Mouse (Mus musculus) neural tube, embryonic 11.5 days (tissue): Measurements from ENCODE around the gene Hras. TPM values are rescaled to one million over a fixed set of nuclear protein-coding genes. Genes with fewer than 3 reads are reported as not detected.

Experiments
- ATAC-seq: fragments of 200-750 bp; cut with Nextera tagmentation; 2 replicates; pipeline ENCODE4 v1.8.0; 2017; ENCODE audit warnings: moderate number of reproducible peaks, mild to moderate bottlenecking, moderate TSS enrichment, moderate library complexity; ENCODE audit not compliant: insufficient read depth, low FRiP score, low TSS enrichment
- DNase-seq: peaks from one replicate; pipeline ENCODE4 v3.0.0-alpha.2; 2015; ENCODE audit warnings: low spot score
- H3K27ac ChIP-seq: fragments of 300-500 bp; sonication (generic); 2 replicates; pipeline ENCODE4 v1.5.1; 2014; ENCODE audit warnings: low read depth, mild to moderate bottlenecking, low read length
- H3K27me3 ChIP-seq: fragments of 300-500 bp; sonication (generic); 2 replicates; pipeline ENCODE4 v1.6.1; 2014; ENCODE audit warnings: mild to moderate bottlenecking, low read length, mixed read lengths; ENCODE audit not compliant: control insufficient read depth, insufficient read depth
- H3K36me3 ChIP-seq: fragments of 300-500 bp; sonication (generic); 2 replicates; pipeline ENCODE4 v1.6.1; 2014; ENCODE audit warnings: mild to moderate bottlenecking, low read length, moderate library complexity, mixed read lengths; ENCODE audit not compliant: control insufficient read depth, insufficient read depth
- H3K4me1 ChIP-seq: fragments of 300-500 bp; sonication (generic); 2 replicates; pipeline ENCODE4 v1.6.1; 2014; ENCODE audit warnings: low read length, mixed read lengths; ENCODE audit not compliant: control insufficient read depth, insufficient read depth
- H3K4me2 ChIP-seq: fragments of 300-500 bp; sonication (generic); 2 replicates; pipeline ENCODE4 v1.6.1; 2014; ENCODE audit warnings: low read depth, mild to moderate bottlenecking, moderate library complexity
- H3K4me3 ChIP-seq: fragments of 300-500 bp; sonication (generic); 2 replicates; pipeline ENCODE4 v1.5.1; 2014; ENCODE audit warnings: low read depth, low read length
- H3K9ac ChIP-seq: fragments of 300-500 bp; sonication (generic); 2 replicates; pipeline ENCODE4 v1.6.1; 2014; ENCODE audit warnings: mild to moderate bottlenecking, low read length
- H3K9me3 ChIP-seq: fragments of 300-500 bp; sonication (generic); 2 replicates; pipeline ENCODE4 v1.6.1; 2016; ENCODE audit warnings: low read length; ENCODE audit not compliant: control insufficient read depth
- WGBS: fragments of 180-500 bp; shearing (Covaris S2); extraction: QIAGEN DNeasy Blood & Tissue Kit; methylation state at CpG from one replicate; pipeline ENCODE4 v1.1.7; 2014; 5-methylcytosine and 5-hydroxymethylcytosine counted together
- polyA plus RNA-seq: library from polyadenylated mRNA; unstranded; fragments of >200 nt; fragmentation: Nextera tagmentation; extraction: Ambion mirVana; gene quantifications from 2 replicates; pipeline ENCODE4 v1.2.1, GENCODE M21; 2014

The Hras gene
- polyA plus RNA-seq, 1 experiment from 2014 or later, result 122 TPM

DNA sequence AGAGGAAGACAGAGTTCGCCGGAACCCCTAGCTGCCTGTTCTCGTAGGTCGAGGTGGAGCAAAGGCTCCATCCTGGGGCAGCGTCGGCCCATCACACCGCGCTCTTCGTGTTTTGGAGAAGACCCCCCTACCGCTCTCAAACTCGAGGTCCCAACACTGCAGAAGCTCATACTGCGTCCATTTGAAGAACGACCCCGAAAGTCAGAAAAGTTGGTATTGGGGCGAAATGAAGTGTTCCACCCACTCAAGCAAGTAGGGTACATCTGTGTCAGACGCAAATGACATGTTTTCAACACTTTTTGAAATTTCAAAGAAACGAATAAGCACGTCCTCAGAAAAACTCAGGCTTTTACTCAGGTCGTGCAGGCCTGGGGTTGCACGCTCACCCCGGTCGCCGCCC, 604 bp upstream of the Hras start:
- WGBS, result under 1% methylated on average over 23 of the region's 23 CpGs
- Histone ChIP-seq H3K36me3 (peaks cover 5% of the 10 kb centered on the region), H3K27ac (peak overlapping the region; percentile 56; the same call in 1 of the 2 replicates), H3K4me3 (peak overlapping the region; percentile 94), H3K27me3 (no peaks in the 10 kb centered on the region), H3K9me3 (no peaks in the 10 kb centered on the region), H3K4me2 (peak overlapping the region; percentile 98), H3K9ac (peak overlapping the region; percentile 45), H3K4me1 (peaks cover 12% of the 10 kb centered on the region)
- ATAC-seq (no peak), DNase-seq (peak; percentile 19)

DNA sequence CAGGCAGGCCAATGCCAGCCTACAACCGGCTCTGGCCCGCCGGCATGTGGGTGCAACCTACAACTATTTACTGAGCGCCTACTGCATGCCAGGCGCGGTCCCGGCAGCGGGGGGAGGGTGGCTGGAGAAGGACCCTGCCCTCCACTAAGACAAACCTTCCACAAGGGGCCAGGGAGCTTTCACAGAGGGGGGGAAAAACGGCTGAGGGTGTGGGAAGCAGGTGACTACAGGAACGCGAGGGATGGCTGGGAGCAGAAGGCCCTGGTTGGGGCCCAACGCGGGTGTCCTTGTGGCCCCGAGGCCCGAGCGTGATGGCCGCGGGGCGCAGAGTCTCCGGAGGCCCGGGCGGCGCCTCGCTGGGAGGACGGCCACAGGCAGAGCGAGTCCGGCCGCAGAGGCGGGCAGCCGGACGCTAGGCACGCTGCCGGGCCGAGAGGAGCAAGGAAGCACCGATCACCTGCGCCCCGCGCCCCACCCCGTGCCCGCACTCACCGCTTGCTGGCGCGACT, 403 bp downstream of the Hras start:
- under 1% methylated on average over 43 of the region's 43 CpGs for WGBS
- ATAC-seq (no peak), DNase-seq (no peak)
- Histone ChIP-seq H3K4me3 (peak overlapping the region; percentile 94), H3K27me3 (no peaks in the 10 kb centered on the region), H3K4me2 (peak overlapping the region; percentile 98), H3K9me3 (no peaks in the 10 kb centered on the region), H3K27ac (peak overlapping the region; percentile 64), H3K9ac (peak overlapping the region; percentile 94), H3K4me1 (peaks cover 12% of the 10 kb centered on the region), H3K36me3 (peaks cover 5% of the 10 kb centered on the region)

- Histone ChIP-seq H3K4me2 (peak overlapping the region; percentile 98), H3K27me3 (no peaks in the 10 kb centered on the region), H3K36me3 (peaks cover 5% of the 10 kb centered on the region), H3K27ac (peak overlapping the region; percentile 64; the same call in 1 of the 2 replicates), H3K4me3 (peak overlapping the region; percentile 94), H3K9me3 (no peaks in the 10 kb centered on the region), H3K9ac (peak overlapping the region; percentile 94), H3K4me1 (peaks cover 12% of the 10 kb centered on the region)
- DNase-seq (peak; percentile 19), ATAC-seq (no peak)
- 25% methylated on average over 12 of the region's 12 CpGs for WGBS
Measured at GRCm38 (mm10) chr7:141192776-141193347, 943 bp downstream of the Hras start.

DNA sequence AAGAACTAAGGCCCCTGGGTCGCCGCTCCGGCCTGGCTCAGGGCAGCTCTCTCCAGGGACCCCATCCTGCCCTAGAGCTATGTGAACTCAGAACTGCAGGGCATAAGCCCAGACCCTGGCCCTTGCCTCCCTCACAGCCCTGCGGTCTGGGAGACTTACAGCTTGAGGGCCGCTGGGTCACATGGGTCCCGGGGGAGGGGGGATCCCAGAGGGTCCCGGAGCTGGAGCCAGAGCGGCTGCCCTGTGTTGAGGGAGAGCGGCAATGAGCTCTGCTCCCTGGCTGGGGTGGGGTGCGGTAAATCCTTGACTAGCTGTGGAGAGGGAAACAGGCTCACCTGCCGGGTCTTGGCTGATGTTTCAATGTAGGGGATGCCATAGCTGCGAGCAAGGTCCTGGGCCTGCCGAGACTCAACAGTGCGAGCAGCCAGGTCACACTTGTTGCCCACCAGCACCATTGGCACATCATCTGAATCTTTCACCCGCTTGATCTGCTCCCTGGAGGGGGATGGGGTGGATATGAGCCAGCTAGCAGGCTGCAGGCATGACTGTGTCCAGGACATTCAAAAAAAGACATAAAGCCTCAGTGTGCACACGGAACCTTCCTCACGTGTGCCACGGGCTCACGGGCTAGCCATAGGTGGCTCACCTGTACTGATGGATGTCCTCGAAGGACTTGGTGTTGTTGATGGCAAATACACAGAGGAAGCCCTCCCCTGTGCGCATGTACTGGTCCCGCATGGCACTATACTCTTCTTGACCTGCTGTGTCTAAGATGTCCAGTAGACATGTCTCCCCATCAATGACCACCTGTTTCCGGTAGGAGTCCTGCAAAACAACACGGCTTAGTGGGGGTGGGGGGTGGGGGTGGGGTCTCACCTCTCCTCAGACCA, 1.8 kb downstream of the Hras start:
- 92% methylated on average over 24 of the region's 24 CpGs for WGBS
- H3K4me2 ChIP-seq, result peak overlapping the region; percentile 98; the same call in 1 of the 2 replicates
- H3K36me3 ChIP-seq, result peaks cover 5% of the 10 kb centered on the region
- DNase-seq (no peak), ATAC-seq (no peak)
- H3K9ac ChIP-seq, result no peak overlapping the region
- H3K27me3 ChIP-seq, result no peaks in the 10 kb centered on the region
- no peak overlapping the region for H3K27ac ChIP-seq
- peaks cover 12% of the 10 kb centered on the region for H3K4me1 ChIP-seq
- no peak overlapping the region for H3K4me3 ChIP-seq
- H3K9me3 ChIP-seq, result no peaks in the 10 kb centered on the region

DNA sequence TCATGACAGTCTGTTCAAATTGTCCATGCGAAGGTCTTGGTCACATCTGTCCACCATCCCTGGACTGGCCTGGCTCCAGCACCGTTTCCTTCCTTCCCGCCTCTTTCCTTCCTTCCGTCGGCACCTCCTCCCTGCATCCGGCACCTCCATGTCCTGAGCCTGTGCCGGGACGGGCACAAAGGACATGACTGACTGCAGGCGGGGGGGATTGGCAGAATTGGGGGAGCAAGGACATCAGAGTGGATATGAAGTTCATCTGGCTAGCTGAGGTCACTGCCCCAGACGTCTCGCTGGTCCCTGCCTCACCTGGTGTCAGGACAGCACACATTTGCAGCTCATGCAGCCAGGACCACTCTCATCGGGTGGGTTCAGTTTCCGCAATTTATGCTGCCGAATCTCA, 2.8 kb downstream of the Hras start:
- Histone ChIP-seq H3K9ac (no peak overlapping the region), H3K4me1 (peaks cover 12% of the 10 kb centered on the region), H3K4me2 (no peak overlapping the region), H3K9me3 (no peaks in the 10 kb centered on the region), H3K36me3 (peaks cover 5% of the 10 kb centered on the region), H3K27me3 (no peaks in the 10 kb centered on the region), H3K4me3 (no peak overlapping the region), H3K27ac (no peak overlapping the region)
- ATAC-seq (no peak), DNase-seq (no peak)
- 92% methylated on average over 14 of the region's 14 CpGs for WGBS

GRCm38 (mm10) chr7:141190220-141190619, 3.6 kb downstream of the Hras start:
- no peaks in the 10 kb centered on the region for H3K9me3 ChIP-seq
- H3K36me3 ChIP-seq, result peaks cover 5% of the 10 kb centered on the region
- DNase-seq (no peak), ATAC-seq (no peak)
- no peak overlapping the region for H3K27ac ChIP-seq
- no peak overlapping the region for H3K4me2 ChIP-seq
- WGBS, result 94% methylated on average over 3 of the region's 3 CpGs
- H3K27me3 ChIP-seq, result no peaks in the 10 kb centered on the region
- peaks cover 11% of the 10 kb centered on the region for H3K4me1 ChIP-seq
- no peak overlapping the region for H3K4me3 ChIP-seq
- H3K9ac ChIP-seq, result no peak overlapping the region

DNA sequence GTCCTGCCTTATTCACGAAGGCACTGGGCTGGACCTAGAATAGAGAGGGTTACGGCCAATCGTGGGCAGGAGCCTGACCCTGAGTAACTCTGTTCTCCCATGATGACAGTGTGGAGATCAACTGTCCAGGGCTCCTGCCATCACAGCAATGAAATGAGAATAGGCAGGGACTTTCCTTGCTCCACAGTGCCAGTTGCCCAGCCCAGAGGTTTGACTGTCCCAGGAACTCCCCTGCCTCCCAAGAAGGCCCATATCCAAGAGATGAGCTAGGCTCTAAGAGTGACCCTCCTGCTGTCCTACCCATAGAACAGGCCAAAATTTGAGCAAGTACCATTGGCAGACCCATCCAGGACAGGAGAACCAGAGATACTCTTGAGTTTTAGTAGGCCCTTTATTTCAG, 5.1 kb downstream of the Hras start:
- DNase-seq, result no peak
- Histone ChIP-seq H3K36me3 (peaks cover 5% of the 10 kb centered on the region), H3K9me3 (no peaks in the 10 kb centered on the region), H3K4me1 (peaks cover 8% of the 10 kb centered on the region), H3K9ac (no peak overlapping the region), H3K27me3 (no peaks in the 10 kb centered on the region), H3K4me3 (no peak overlapping the region), H3K27ac (no peak overlapping the region), H3K4me2 (no peak overlapping the region)
- ATAC-seq, result no peak
- 97% methylated on average over 3 of the region's 3 CpGs for WGBS

GRCm38 (mm10) chr7:141188194-141188593, 5.6 kb downstream of the Hras start:
- WGBS, result 82% methylated on average over 3 of the region's 3 CpGs
- Histone ChIP-seq H3K27me3 (no peaks in the 10 kb centered on the region), H3K4me2 (no peak overlapping the region), H3K36me3 (peaks cover 5% of the 10 kb centered on the region), H3K27ac (no peak overlapping the region), H3K4me3 (no peak overlapping the region), H3K9ac (no peak overlapping the region), H3K4me1 (peaks cover 8% of the 10 kb centered on the region), H3K9me3 (no peaks in the 10 kb centered on the region)
- DNase-seq, result no peak
- no peak for ATAC-seq
